Mouse (Mus musculus): ENCODE measurements around the gene Kcnk2.

GRCm38 (mm10) chr1:189405221-189405620, 3.1 kb upstream of the Kcnk2 start:
- no peak for TF ChIP-seq CTCF (IDR thresholded peaks at IDR 0.05; ENCODE audit: control insufficient read depth, insufficient read depth, insufficient replicate concordance, low read depth, low read length)
- no peak for TF ChIP-seq POLR2A (IDR thresholded peaks at IDR 0.05; ENCODE audit: control insufficient read depth, low read depth, low read length)
